In genomic region chr2:116049710-116050109, GRCm38 (mm10) we compare ENCODE assay signal across 10 mouse cellular contexts. TPM values are rescaled to one million over a fixed set of nuclear protein-coding genes. Genes with fewer than 3 reads are reported as not detected.
DNase-seq lines count a peak whose midpoint lies in the region; ATAC-seq lines count a peak whose summit lies in the region.
"Had no signal": no experiment of that assay in that cellular context is flagged by ENCODE, and none has a peak within 500 bp of the region (broad histone marks: within the 10 kb centered on the region; RNA-seq: fewer than 3 reads in every experiment).

No protein-coding gene starts in this region.

- no peak for DNase-seq in embryonic facial prominence, embryonic 10.5 days (ENCODE audit: low spot score)
- no peak for DNase-seq in lung, postnatal 14 days
- no peak for DNase-seq in limb, embryonic 10.5 days (ENCODE audit: low spot score)
- DNase-seq in embryo, embryonic 10.5 days (ENCODE audit: low spot score), result no peak

- 74% methylated on average over 9 of the region's 9 CpGs for WGBS in embryonic facial prominence, embryonic 13.5 days
- 89% methylated on average over 9 of the region's 9 CpGs for WGBS in embryonic facial prominence, embryonic 10.5 days
- WGBS in lung, embryonic 16.5 days, result 73% methylated on average over 9 of the region's 9 CpGs
- WGBS in intestine, embryonic 15.5 days, result 65% methylated on average over 9 of the region's 9 CpGs
- 64% methylated on average over 9 of the region's 9 CpGs for WGBS in stomach, embryonic 16.5 days
- 87% methylated on average over 9 of the region's 9 CpGs for WGBS in limb, embryonic 10.5 days

- H3K27me3 ChIP-seq in embryonic facial prominence, embryonic 13.5 days, result 0 out of 2 replicates have a peak, but pooled peaks cover 5% of the 10 kb centered on the region
- H3K27me3 ChIP-seq in embryonic facial prominence, embryonic 10.5 days (replicated peaks; ENCODE audit: low read depth, poor library complexity, severe bottlenecking), result no peaks in the 10 kb centered on the region
- no peaks in the 10 kb centered on the region for H3K27me3 ChIP-seq in lung, embryonic 16.5 days (ENCODE audit: control insufficient read depth, insufficient read depth, low read depth, low read length)
- H3K27me3 ChIP-seq in intestine, embryonic 15.5 days (replicated peaks), result no peaks in the 10 kb centered on the region
- H3K27me3 ChIP-seq in stomach, embryonic 16.5 days (ENCODE audit: control insufficient read depth, insufficient read depth, low read length), result no peaks in the 10 kb centered on the region
- no peaks in the 10 kb centered on the region for H3K27me3 ChIP-seq in limb, embryonic 10.5 days (ENCODE audit: low read depth, poor library complexity, severe bottlenecking)
- H3K27me3 ChIP-seq: neural tube, embryonic 13.5 days had no signal

- H3K36me3 ChIP-seq in embryonic facial prominence, embryonic 13.5 days, result no peaks in the 10 kb centered on the region
- peaks cover 70% of the 10 kb centered on the region for H3K36me3 ChIP-seq in embryonic facial prominence, embryonic 10.5 days (replicated peaks)
- no peaks in the 10 kb centered on the region for H3K36me3 ChIP-seq in lung, embryonic 16.5 days (ENCODE audit: control insufficient read depth, insufficient read depth, low read length)
- no peaks in the 10 kb centered on the region for H3K36me3 ChIP-seq in intestine, embryonic 15.5 days
- H3K36me3 ChIP-seq in stomach, embryonic 16.5 days (ENCODE audit: control insufficient read depth, insufficient read depth, low read length), result no peaks in the 10 kb centered on the region
- H3K36me3 ChIP-seq in limb, embryonic 10.5 days, result peaks cover 36% of the 10 kb centered on the region
- H3K36me3 ChIP-seq: limb, embryonic 13.5 days had no signal

- no peak overlapping the region for H3K4me3 ChIP-seq in embryonic facial prominence, embryonic 13.5 days
- no peak overlapping the region for H3K4me3 ChIP-seq in embryonic facial prominence, embryonic 10.5 days
- H3K4me3 ChIP-seq in lung, embryonic 16.5 days (ENCODE audit: low read length), result no peak overlapping the region
- no peak overlapping the region for H3K4me3 ChIP-seq in intestine, embryonic 15.5 days (replicated peaks)
- peak overlapping the region; percentile 15 for H3K4me3 ChIP-seq in stomach, embryonic 16.5 days (replicated peaks; ENCODE audit: low read length)
- H3K4me3 ChIP-seq in limb, embryonic 10.5 days, result no peak overlapping the region
- H3K4me3 ChIP-seq: limb, embryonic 13.5 days; neural tube, embryonic 13.5 days had no signal

- no peak overlapping the region for H3K27ac ChIP-seq in embryonic facial prominence, embryonic 13.5 days
- H3K27ac ChIP-seq in embryonic facial prominence, embryonic 10.5 days (replicated peaks), result no peak overlapping the region
- H3K27ac ChIP-seq in lung, embryonic 16.5 days (ENCODE audit: low read length), result no peak overlapping the region
- H3K27ac ChIP-seq in intestine, embryonic 15.5 days, result 0 out of 2 replicates have a peak overlapping the region, but pooled peaks have one; percentile 19
- H3K27ac ChIP-seq in stomach, embryonic 16.5 days (ENCODE audit: low read length), result peak overlapping the region; percentile 58; the same call in 1 of the 2 replicates
- no peak overlapping the region for H3K27ac ChIP-seq in limb, embryonic 10.5 days
- H3K27ac ChIP-seq: limb, embryonic 13.5 days; neural tube, embryonic 13.5 days had no signal

- peak overlapping the region; percentile 25 for H3K4me2 ChIP-seq in embryonic facial prominence, embryonic 13.5 days
- 0 out of 2 replicates have a peak overlapping the region, but pooled peaks have one; percentile 2 for H3K4me2 ChIP-seq in lung, embryonic 16.5 days (ENCODE audit: low read depth, low read length)
- no peak overlapping the region for H3K4me2 ChIP-seq in intestine, embryonic 15.5 days (replicated peaks)
- H3K4me2 ChIP-seq in stomach, embryonic 16.5 days (ENCODE audit: low read depth, low read length), result peak overlapping the region; percentile 41
- H3K4me2 ChIP-seq: limb, embryonic 13.5 days; neural tube, embryonic 13.5 days had no signal

- no peak overlapping the region for H3K9ac ChIP-seq in embryonic facial prominence, embryonic 13.5 days
- no peak overlapping the region for H3K9ac ChIP-seq in lung, embryonic 16.5 days (ENCODE audit: low read length)
- no peak overlapping the region for H3K9ac ChIP-seq in intestine, embryonic 15.5 days
- H3K9ac ChIP-seq in stomach, embryonic 16.5 days (ENCODE audit: low read length), result peak overlapping the region; percentile 27; the same call in 1 of the 2 replicates
- H3K9ac ChIP-seq: limb, embryonic 13.5 days; neural tube, embryonic 13.5 days had no signal

- peaks cover 25% of the 10 kb centered on the region for H3K4me1 ChIP-seq in embryonic facial prominence, embryonic 13.5 days
- peaks cover 48% of the 10 kb centered on the region for H3K4me1 ChIP-seq in embryonic facial prominence, embryonic 10.5 days
- peaks cover 13% of the 10 kb centered on the region; the same call in 1 of the 2 replicates for H3K4me1 ChIP-seq in lung, embryonic 16.5 days (replicated peaks; ENCODE audit: control insufficient read depth, insufficient read depth, low read length)
- H3K4me1 ChIP-seq in intestine, embryonic 15.5 days (replicated peaks), result peaks cover 17% of the 10 kb centered on the region
- H3K4me1 ChIP-seq in stomach, embryonic 16.5 days (ENCODE audit: control insufficient read depth, insufficient read depth, low read length), result peaks cover 28% of the 10 kb centered on the region
- peaks cover 11% of the 10 kb centered on the region for H3K4me1 ChIP-seq in limb, embryonic 10.5 days
- H3K4me1 ChIP-seq: limb, embryonic 13.5 days had no signal

- H3K9me3 ChIP-seq in embryonic facial prominence, embryonic 13.5 days, result no peaks in the 10 kb centered on the region
- H3K9me3 ChIP-seq in embryonic facial prominence, embryonic 10.5 days, result no peaks in the 10 kb centered on the region
- H3K9me3 ChIP-seq in lung, embryonic 16.5 days (ENCODE audit: control insufficient read depth, low read length), result no peaks in the 10 kb centered on the region
- H3K9me3 ChIP-seq in intestine, embryonic 15.5 days, result no peaks in the 10 kb centered on the region
- H3K9me3 ChIP-seq in stomach, embryonic 16.5 days (replicated peaks; ENCODE audit: control insufficient read depth, low read length), result no peaks in the 10 kb centered on the region
- H3K9me3 ChIP-seq in limb, embryonic 10.5 days (replicated peaks), result no peaks in the 10 kb centered on the region
- H3K9me3 ChIP-seq: limb, embryonic 13.5 days; neural tube, embryonic 13.5 days had no signal

- ATAC-seq in embryonic facial prominence, embryonic 13.5 days (ENCODE audit: insufficient number of reproducible peaks, insufficient read depth, low FRiP score, low TSS enrichment, low read depth), result no peak
- 0 out of 2 replicates have a peak, but pooled peaks have one; percentile 51 for ATAC-seq in lung, embryonic 16.5 days (ENCODE audit: low read depth)
- 0 out of 2 replicates have a peak, but pooled peaks have one; percentile 30 for ATAC-seq in intestine, embryonic 15.5 days
- no peak for ATAC-seq in stomach, embryonic 16.5 days (ENCODE audit: insufficient read depth, low FRiP score)

RNA-seq across cellular contexts. Expression of gene Meis2, which starts 15.9 kb away (rescaled TPM):
- polyA plus RNA-seq in embryonic facial prominence, embryonic 13.5 days (2015; fragmentation: Nextera tagmentation; extraction: Ambion mirVana), result 43.1 and 45.6 TPM in 2 replicates
- polyA plus RNA-seq in embryonic facial prominence, embryonic 10.5 days (2016; fragmentation: Nextera tagmentation; extraction: Ambion mirVana), result 67.0 and 71.9 TPM in 2 replicates
- polyA plus RNA-seq in lung, embryonic 16.5 days (2015; fragmentation: Nextera tagmentation; extraction: Ambion mirVana), result 21.5 and 24.2 TPM in 2 replicates
- 39.9 and 41.5 TPM in 2 replicates for polyA plus RNA-seq in intestine, embryonic 15.5 days (2015; fragmentation: Nextera tagmentation; extraction: Ambion mirVana)
- polyA plus RNA-seq in stomach, embryonic 16.5 days (2015; fragmentation: Nextera tagmentation; extraction: Ambion mirVana), result 42.8 and 43.3 TPM in 2 replicates
- 63.2 and 65.7 TPM in 2 replicates for polyA plus RNA-seq in limb, embryonic 10.5 days (2016; fragmentation: Nextera tagmentation; extraction: Ambion mirVana)

Comparison
In these comparisons a context has a peak if more than half of its experiments do, and no peak if none do; other contexts are left out.
1. ATAC-seq: peak in lung, embryonic 16.5 days (single experiment) and intestine, embryonic 15.5 days (single experiment); none in embryonic facial prominence, embryonic 13.5 days (single experiment) and stomach, embryonic 16.5 days (single experiment).
2. H3K27ac ChIP-seq: peak in intestine, embryonic 15.5 days (single experiment) and stomach, embryonic 16.5 days (single experiment); none in embryonic facial prominence, embryonic 13.5 days (single experiment), embryonic facial prominence, embryonic 10.5 days (single experiment), lung, embryonic 16.5 days (single experiment) and limb, embryonic 10.5 days (single experiment).